Comparison of ENCODE assay signal across 8 mouse cellular contexts in genomic region chr11:3290640-3291310, GRCm38 (mm10). TPM values are rescaled to one million over a fixed set of nuclear protein-coding genes. Genes with fewer than 3 reads are reported as not detected.
DNase-seq lines count a peak whose midpoint lies in the region; ATAC-seq and TF ChIP-seq lines count a peak whose summit lies in the region.

No protein-coding gene starts in this region.

- TF ChIP-seq POLR2A in myocyte (IDR thresholded peaks at IDR 0.05; ENCODE audit: insufficient read length, low read depth), result peak; percentile 35

- peak overlapping the region; percentile 100 for H3K27ac ChIP-seq in limb, embryonic 15.5 days
- peak overlapping the region; percentile 100 for H3K27ac ChIP-seq in stomach, embryonic 15.5 days

- peak; percentile 31 for DNase-seq in ovary, postnatal 10 days (ENCODE audit: low spot score)
- DNase-seq in ovary, adult 18-20 months (ENCODE audit: low spot score), result no peak
- peak; percentile 51 for DNase-seq in embryo, embryonic 10 days (ENCODE audit: low spot score)
- peak; percentile 31 to 44 for DNase-seq in heart, adult 9 months (ENCODE audit: low spot score in 2 of 2)
- peak; percentile 37 for DNase-seq in kidney, adult 9 months

- WGBS in limb, embryonic 15.5 days, result under 1% methylated on average over 50 of the region's 50 CpGs
- WGBS in stomach, embryonic 15.5 days, result under 1% methylated on average over 50 of the region's 50 CpGs

- H3K4me2 ChIP-seq in limb, embryonic 15.5 days, result peak overlapping the region; percentile 95
- peak overlapping the region; percentile 100 for H3K4me2 ChIP-seq in myocyte (ENCODE audit: low read depth)
- H3K4me2 ChIP-seq in stomach, embryonic 15.5 days, result peak overlapping the region; percentile 90

- peak overlapping the region; percentile 91 for H3K9ac ChIP-seq in limb, embryonic 15.5 days
- H3K9ac ChIP-seq in stomach, embryonic 15.5 days, result peak overlapping the region; percentile 92

- H3K9me3 ChIP-seq in limb, embryonic 15.5 days, result no peaks in the 10 kb centered on the region
- no peaks in the 10 kb centered on the region for H3K9me3 ChIP-seq in stomach, embryonic 15.5 days

- peaks cover 45% of the 10 kb centered on the region for H3K79me2 ChIP-seq in myocyte (ENCODE audit: control insufficient read depth, insufficient read depth)

- H3K4me3 ChIP-seq in limb, embryonic 15.5 days, result peak overlapping the region; percentile 75
- peak overlapping the region; percentile 62 for H3K4me3 ChIP-seq in myocyte
- peak overlapping the region; percentile 85 for H3K4me3 ChIP-seq in stomach, embryonic 15.5 days (replicated peaks)

- H3K27me3 ChIP-seq in limb, embryonic 15.5 days, result no peaks in the 10 kb centered on the region
- H3K27me3 ChIP-seq in myocyte (ENCODE audit: control insufficient read depth, insufficient read depth, insufficient read length), result no peaks in the 10 kb centered on the region
- H3K27me3 ChIP-seq in stomach, embryonic 15.5 days (replicated peaks), result no peaks in the 10 kb centered on the region

- H3K4me1 ChIP-seq in limb, embryonic 15.5 days, result peaks cover 51% of the 10 kb centered on the region
- peaks cover 54% of the 10 kb centered on the region for H3K4me1 ChIP-seq in stomach, embryonic 15.5 days

- peak overlapping the region; percentile 79 for H3ac ChIP-seq in myocyte (ENCODE audit: control insufficient read depth, insufficient read length)

- H3K36me3 ChIP-seq in limb, embryonic 15.5 days, result peaks cover 25% of the 10 kb centered on the region
- H3K36me3 ChIP-seq in myocyte (ENCODE audit: control insufficient read depth, insufficient read depth), result peaks cover 12% of the 10 kb centered on the region
- H3K36me3 ChIP-seq in stomach, embryonic 15.5 days, result peaks cover 20% of the 10 kb centered on the region

- no peak for ATAC-seq in limb, embryonic 15.5 days (ENCODE audit: insufficient number of reproducible peaks, low FRiP score, low TSS enrichment, low read depth)
- no peak for ATAC-seq in stomach, embryonic 15.5 days (ENCODE audit: insufficient read depth, low FRiP score, low read depth)

TF ChIP-seq in myocyte, 11 proteins besides CTCF, POLR2A, EP300 and RAD21:
- TF ChIP-seq MYOG (IDR thresholded peaks at IDR 0.05; ENCODE audit: control insufficient read depth in 1 of 3, insufficient read depth in 1 of 3, insufficient read length in 2 of 3, low read depth in 2 of 3), result peak in 1 of 3 experiments; percentile 9
- no peak for TF ChIP-seq TCF3 (IDR thresholded peaks at IDR 0.05; ENCODE audit: insufficient read length, low read depth)
- TF ChIP-seq POLR2AphosphoS2 (IDR thresholded peaks at IDR 0.05; ENCODE audit: insufficient read length, low read depth), result peak; percentile 6
- TF ChIP-seq MYOD1 (IDR thresholded peaks at IDR 0.05; ENCODE audit: control insufficient read depth in 1 of 3, insufficient read length in 2 of 3, low read depth in 2 of 3), result peak in 1 of 3 experiments; percentile 30
- TF ChIP-seq MAX (IDR thresholded peaks at IDR 0.05; ENCODE audit: low read depth), result no peak

RNA-seq across cellular contexts. Expression of gene Patz1, which starts 2.1 kb away (rescaled TPM):
- polyA plus RNA-seq in limb, embryonic 15.5 days (2015; fragmentation: Nextera tagmentation; extraction: Ambion mirVana), result 28.4 and 32.3 TPM in 2 replicates
- 14.5 TPM for polyA plus RNA-seq in myocyte (2012; fragmentation: generic; extraction: Trizol)
- polyA plus RNA-seq in stomach, embryonic 15.5 days (2015; fragmentation: Nextera tagmentation; extraction: Ambion mirVana), result 39.9 and 42.0 TPM in 2 replicates

RNA-seq across cellular contexts. Expression of gene Drg1, which starts 24.6 kb away (rescaled TPM):
- polyA plus RNA-seq in limb, embryonic 15.5 days (2015; fragmentation: Nextera tagmentation; extraction: Ambion mirVana), result 191 and 199 TPM in 2 replicates
- 109 TPM for polyA plus RNA-seq in myocyte (2012; fragmentation: generic; extraction: Trizol)
- polyA plus RNA-seq in stomach, embryonic 15.5 days (2015; fragmentation: Nextera tagmentation; extraction: Ambion mirVana), result 223 and 232 TPM in 2 replicates

RNA-seq across cellular contexts. Expression of gene Pik3ip1, which starts 39.4 kb away (rescaled TPM):
- polyA plus RNA-seq in limb, embryonic 15.5 days (2015; fragmentation: Nextera tagmentation; extraction: Ambion mirVana), result 15.6 and 17.9 TPM in 2 replicates
- polyA plus RNA-seq in myocyte (2012; fragmentation: generic; extraction: Trizol), result 5.8 TPM
- 10.6 and 12.1 TPM in 2 replicates for polyA plus RNA-seq in stomach, embryonic 15.5 days (2015; fragmentation: Nextera tagmentation; extraction: Ambion mirVana)
